Mouse (Mus musculus) left cerebral cortex, adult 9 months (tissue): ENCODE results near the gene Bckdk.
"Not testable (repeated sequence)": the region's sequence is repeated elsewhere in the genome, so short reads cannot be mapped to it uniquely, and the experiment has no call there.

ENCODE experiments used
- DNase-seq, 2 experiments: peaks; one replicate each; pipeline ENCODE4 v3.0.0; 2022; ENCODE audit warnings: low spot score in 2 of 2

Gene Bckdk

DNA sequence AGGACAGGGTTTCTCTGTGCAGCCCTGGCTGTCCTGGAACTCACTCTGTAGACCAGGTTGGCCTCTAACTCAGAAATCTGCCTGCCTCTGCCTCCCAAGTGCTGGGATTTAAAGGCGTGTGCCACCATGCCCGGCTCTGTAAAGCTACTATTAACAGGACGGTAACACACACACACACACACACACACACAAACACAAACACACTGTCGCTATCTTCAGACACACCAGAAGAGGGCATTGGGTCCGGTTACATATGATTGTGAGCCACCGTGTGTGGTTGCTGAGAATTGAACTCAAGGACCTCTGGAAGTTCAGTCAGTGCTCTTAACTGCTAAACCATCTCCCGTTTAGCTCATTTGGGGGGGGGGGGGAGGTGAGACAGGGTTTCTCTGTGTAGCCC, 8.0 kb upstream of the Bckdk start:
- DNase-seq: not testable (repeated sequence)

- DNase-seq: peak in 1 of 2 experiments; percentile 68
These were observed 7.5 kb upstream of the Bckdk start for GRCm38 (mm10) chr7:127896384-127896783.

DNA sequence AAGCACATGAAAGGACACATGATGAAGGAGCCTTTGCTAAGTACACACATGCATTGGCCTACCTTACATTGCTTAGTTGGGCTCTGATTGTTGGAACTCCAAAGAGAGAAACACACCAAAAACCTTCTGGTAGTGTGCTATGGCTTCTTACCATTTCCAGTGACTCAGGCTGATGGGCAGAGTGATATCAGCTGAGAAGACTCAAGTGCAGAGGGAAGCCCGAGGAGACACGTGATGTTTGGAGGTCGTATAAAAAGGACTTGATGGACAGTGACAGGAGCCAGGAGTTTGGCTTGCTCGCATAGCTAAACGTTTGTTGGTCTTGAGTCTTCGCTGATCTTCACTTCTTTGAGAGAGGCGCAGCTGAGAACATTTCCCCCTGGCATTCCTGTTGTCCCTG, 6.3 kb upstream of the Bckdk start:
- DNase-seq: no peak

DNA sequence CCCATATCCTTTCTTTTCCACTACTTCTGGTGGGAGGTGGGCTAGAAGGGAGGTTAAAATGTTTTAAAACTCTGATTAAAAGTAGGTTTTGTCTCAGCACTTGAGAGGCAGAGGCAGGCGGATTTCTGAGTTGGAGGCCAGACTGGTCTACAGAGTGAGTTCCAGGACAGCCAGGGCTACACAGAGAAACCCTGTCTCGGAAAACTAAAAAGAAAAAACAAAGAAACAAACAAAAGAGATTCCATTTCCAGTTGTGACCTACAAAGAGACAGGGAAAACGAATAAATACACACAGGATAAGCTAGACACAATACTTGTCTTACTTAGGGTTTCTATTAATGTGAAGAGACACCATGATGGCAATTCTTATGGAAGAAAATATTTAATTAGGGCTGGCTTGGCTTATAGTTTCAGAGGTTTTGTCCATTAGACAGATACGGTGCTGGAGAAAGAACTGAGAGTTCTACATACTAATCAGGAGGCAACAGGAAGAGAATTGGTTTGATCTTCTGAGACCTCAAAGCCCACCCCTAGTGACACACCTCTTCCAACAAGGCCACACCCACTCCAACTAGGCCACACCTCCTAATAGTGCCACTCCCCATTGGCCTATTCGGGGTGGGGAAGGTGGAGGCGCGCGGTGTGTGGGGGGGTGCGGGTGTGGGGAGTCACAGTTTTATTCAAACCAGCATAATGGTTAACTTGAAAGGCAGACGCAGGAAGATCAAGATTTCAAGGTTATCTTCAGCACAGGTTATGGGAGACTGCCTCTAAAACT, 5.5 kb upstream of the Bckdk start:
- DNase-seq: no peak

DNA sequence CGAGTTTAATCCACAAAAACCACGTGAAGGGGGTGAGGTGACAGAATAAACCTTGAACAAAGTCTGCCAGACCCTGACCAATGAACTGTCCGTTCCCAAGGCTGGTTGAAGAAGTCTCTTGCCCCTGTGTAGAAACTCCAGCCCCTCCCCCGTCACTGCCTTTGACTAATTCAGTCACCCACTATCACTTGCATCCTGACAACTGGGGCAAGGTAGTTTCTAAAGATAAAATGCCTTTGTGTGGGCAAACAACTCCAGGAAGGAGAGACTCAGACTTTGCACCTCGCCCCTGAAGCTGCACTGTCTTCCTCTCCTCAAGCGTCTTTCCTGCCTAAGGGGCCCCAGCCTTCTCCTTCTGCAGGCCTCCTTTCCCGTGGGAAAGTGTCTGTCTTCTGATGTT, 3.9 kb upstream of the Bckdk start:
- DNase-seq: no peak

- no peak for DNase-seq
These were observed 2.1 kb upstream of the Bckdk start for GRCm38 (mm10) chr7:127901772-127902171.

GRCm38 (mm10) chr7:127907939-127908338, 4.1 kb downstream of the Bckdk start:
- DNase-seq: no peak

- DNase-seq: no peak
These were observed 4.8 kb downstream of the Bckdk start for GRCm38 (mm10) chr7:127908656-127909055.

DNA sequence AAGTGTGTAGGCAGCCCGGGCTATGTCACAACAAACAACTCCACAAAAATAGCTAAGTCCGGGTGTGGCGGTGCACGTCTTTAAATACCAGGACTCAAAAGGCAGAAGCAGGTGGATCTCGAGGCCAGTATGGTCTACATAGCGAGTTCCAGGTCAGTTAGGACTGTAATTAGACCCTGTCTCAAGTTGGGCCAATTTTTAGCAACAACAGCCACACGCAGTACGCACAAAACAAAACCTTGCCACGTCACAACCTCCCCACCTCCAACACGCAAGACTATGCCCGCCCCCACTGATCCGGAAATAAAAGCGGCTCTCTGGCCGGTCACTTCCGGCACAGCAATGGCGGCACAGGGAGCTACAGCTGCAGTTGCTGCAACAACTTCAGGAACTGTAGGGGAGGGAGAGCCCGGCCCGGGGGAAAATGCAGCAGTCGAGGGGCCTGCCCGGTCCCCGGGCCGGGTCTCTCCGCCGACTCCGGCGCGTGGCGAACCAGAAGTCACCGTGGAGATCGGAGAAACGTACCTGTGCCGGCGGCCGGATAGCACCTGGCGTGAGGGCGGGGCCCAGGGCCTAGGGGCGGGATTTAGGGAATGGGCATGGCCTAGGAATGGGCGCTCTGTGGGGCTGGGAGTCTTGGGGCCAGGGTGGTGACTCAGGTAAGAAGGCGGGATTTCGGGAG, 8.4 kb downstream of the Bckdk start, which contains the start of gene Kat8:
TSS of gene Kat8 (plus strand) at position 327 of the 682 bp plus-strand sequence.
- peak; percentile 69 to 89 for DNase-seq

- no peak for DNase-seq
These were observed 9.1 kb downstream of the Bckdk start for GRCm38 (mm10) chr7:127912938-127913337.

DNA sequence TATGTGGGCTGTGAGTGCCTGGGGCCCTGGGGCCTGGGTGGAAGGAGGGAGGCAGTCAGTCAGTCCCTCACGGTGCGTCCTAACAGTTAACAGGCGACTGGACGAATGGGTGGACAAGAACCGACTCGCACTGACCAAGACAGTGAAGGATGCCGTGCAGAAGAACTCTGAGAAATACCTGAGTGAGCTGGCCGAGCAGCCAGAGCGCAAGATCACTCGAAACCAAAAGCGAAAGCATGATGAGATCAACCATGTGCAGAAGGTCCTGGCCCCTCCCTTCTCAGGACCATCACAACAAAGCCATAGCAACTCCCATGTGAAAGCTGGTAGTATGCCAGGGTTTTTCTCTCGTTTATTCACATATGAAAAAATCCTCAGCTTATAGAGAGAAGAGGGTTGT, 11.4 kb downstream of the Bckdk start:
- DNase-seq: no peak

DNA sequence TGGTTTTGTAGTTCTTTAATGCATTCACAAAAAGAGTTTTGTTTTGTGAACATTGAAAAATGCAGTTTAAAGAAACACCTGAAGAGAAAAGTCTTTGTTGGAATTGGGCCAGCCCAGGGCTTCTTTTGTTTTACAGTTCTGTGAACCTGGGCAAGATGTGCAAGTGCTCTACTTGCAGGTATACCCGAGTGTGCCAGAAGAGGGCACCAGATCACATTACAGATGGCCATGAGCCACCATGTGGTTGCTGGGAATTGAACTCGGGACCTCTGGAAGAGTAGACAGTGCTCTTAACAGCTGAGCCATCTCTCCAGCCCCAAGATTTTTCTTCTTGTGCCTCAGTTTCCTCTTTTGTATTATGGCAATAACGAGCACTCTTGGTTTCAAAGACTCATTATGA, 14.3 kb downstream of the Bckdk start:
- DNase-seq: no peak

GRCm38 (mm10) chr7:127919290-127919689, 15.4 kb downstream of the Bckdk start:
- no peak for DNase-seq

- no peak for DNase-seq
These were observed 17.6 kb downstream of the Bckdk start for GRCm38 (mm10) chr7:127921516-127921915.

DNA sequence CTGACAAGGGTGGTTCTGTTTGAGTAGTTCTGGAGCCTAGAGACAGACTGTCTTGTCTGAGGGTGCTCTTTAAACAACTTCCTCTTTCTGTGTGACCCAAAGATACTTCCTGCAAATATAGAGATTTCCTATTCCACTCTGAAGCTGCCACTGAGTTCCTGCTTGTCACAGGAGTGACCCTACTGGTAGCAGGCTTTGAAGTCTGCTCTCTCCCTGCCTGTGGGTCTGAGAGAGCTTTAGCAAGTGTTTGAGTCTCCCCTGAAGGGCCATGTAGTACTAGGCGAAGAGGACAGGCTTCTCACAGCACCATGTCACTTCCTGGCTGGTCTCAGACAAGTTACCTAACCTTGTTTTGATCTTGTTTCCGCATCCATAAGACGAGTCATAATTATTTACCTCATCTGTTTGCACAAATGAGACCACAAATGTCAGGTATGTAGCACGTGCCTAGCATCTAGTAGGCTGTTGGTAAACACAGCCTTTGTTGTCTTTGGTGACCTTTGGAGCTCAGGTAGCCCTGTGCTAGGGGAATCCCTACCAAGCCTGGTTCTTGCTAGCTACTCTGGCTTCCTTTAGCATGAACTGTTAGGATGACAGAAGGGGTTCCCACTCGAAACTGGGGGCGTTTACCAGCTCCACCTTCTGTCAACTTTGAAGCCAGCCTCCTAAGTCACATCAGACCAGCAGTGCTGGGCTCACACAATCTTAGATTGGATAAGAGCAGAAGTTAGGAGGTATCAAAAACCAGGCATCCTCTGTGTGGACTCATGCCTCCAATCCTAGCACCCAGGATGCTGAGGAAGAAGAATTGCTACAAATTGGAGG, 18.8 kb downstream of the Bckdk start:
- no peak for DNase-seq

- DNase-seq: no peak
These were observed 19.8 kb downstream of the Bckdk start for GRCm38 (mm10) chr7:127923714-127924113.

GRCm38 (mm10) chr7:127925252-127925651, 21.4 kb downstream of the Bckdk start:
- DNase-seq: no peak

GRCm38 (mm10) chr7:127926066-127926465, 22.2 kb downstream of the Bckdk start:
- no peak for DNase-seq

DNA sequence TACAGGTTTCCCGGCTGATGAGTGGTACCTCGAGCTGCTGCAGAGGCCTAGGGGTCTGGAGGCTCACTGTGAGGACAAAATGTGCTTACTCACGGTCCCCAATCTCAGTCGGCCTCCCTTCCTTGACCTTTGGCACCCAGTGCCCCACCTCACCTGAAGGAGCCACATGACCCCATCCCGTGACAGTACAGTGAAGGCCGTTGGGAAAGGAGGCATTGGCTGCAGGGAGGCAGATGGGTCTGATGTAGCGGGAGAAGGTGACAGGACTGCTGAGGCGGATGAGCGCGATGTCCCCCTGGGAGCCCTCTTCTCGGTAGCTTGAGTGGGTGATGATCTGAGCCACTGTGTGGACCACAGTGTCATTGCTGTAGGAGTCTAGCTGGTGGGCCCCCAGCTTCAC, 23.0 kb downstream of the Bckdk start:
- DNase-seq: no peak

GRCm38 (mm10) chr7:127927726-127928125, 23.8 kb downstream of the Bckdk start:
- no peak for DNase-seq

DNA sequence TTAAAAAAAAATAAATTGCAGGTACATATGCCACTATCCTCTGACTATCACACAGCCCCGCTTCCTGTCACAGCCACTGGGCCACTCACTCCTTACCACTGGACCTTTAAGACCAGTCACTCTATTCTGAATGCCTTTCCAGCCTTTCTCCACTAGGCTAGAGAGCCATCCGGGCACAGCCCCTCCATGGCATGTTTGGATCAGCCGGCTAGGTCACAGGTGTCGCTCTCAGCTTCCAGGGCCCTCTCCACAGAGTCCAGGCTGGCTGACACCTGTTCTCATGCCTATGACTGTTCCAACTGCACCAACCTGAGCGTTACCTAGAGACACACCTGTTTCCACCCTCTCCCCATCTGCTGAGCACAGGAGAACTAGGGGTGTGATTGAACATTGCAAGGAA, 24.7 kb downstream of the Bckdk start:
- DNase-seq: no peak

- DNase-seq: no peak
These were observed 26.0 kb downstream of the Bckdk start, which contains the start of gene Prss8 for GRCm38 (mm10) chr7:127929923-127930322. TSS of gene Prss8 (minus strand) at chr7:127930104.
